Mouse (Mus musculus): ENCODE data around the gene Bub1b. TPM values are rescaled to one million over a fixed set of nuclear protein-coding genes. Genes with fewer than 3 reads are reported as not detected.

Bub1b gene
- polyA plus RNA-seq, 1 experiment from 2014 or later: 11.8 TPM

- 95% methylated on average over 6 of the region's 6 CpGs for WGBS
Measured at GRCm38 (mm10) chr2:118604091-118604490, 6.1 kb downstream of the Bub1b start.

GRCm38 (mm10) chr2:118606032-118606431 is 8.0 kb downstream of the Bub1b start:
- Histone ChIP-seq H3K4me3 (replicated peaks; ENCODE audit: low read length) (no peak overlapping the region), H3K36me3 (replicated peaks; ENCODE audit: control insufficient read depth, insufficient read depth) (no peaks in the 10 kb centered on the region; the same call in 1 of the 2 replicates), H3K9ac (no peak overlapping the region), H3K27ac (no peak overlapping the region), H3K4me1 (replicated peaks; ENCODE audit: control insufficient read depth, insufficient read depth, low read length) (no peaks in the 10 kb centered on the region), H3K27me3 (ENCODE audit: control insufficient read depth, insufficient read depth, low read length) (no peaks in the 10 kb centered on the region), H3K4me2 (replicated peaks) (no peak overlapping the region), H3K9me3 (ENCODE audit: control insufficient read depth, low read length) (no peaks in the 10 kb centered on the region)
- DNase-seq (ENCODE audit: low spot score): no peak
- 83% methylated on average over 2 of the region's 2 CpGs for WGBS
- ATAC-seq (ENCODE audit: low FRiP score): no peak

More at GRCm38 (mm10) chr2:118604091-118604490, 6.1 kb downstream of the Bub1b start:
- Histone ChIP-seq H3K4me1 (replicated peaks; ENCODE audit: control insufficient read depth, insufficient read depth, low read length) (no peaks in the 10 kb centered on the region), H3K9ac (no peak overlapping the region), H3K9me3 (ENCODE audit: control insufficient read depth, low read length) (no peaks in the 10 kb centered on the region), H3K27ac (no peak overlapping the region), H3K27me3 (ENCODE audit: control insufficient read depth, insufficient read depth, low read length) (no peaks in the 10 kb centered on the region), H3K4me2 (replicated peaks) (no peak overlapping the region), H3K4me3 (replicated peaks; ENCODE audit: low read length) (no peak overlapping the region), H3K36me3 (replicated peaks; ENCODE audit: control insufficient read depth, insufficient read depth) (no peaks in the 10 kb centered on the region; the same call in 1 of the 2 replicates)
- no peak for DNase-seq (ENCODE audit: low spot score)
- no peak for ATAC-seq (ENCODE audit: low FRiP score)

- DNase-seq (ENCODE audit: low spot score): no peak
- no peak overlapping the region for H3K27ac ChIP-seq
- 84% methylated on average over 5 of the region's 5 CpGs for WGBS
Measured at GRCm38 (mm10) chr2:118606976-118607375, 9.0 kb downstream of the Bub1b start.

GRCm38 (mm10) chr2:118618013-118618412 is 20.0 kb downstream of the Bub1b start:
- DNase-seq (ENCODE audit: low spot score): no peak
- H3K4me3 ChIP-seq (replicated peaks; ENCODE audit: low read length): no peak overlapping the region
- no peaks in the 10 kb centered on the region for H3K4me1 ChIP-seq (replicated peaks; ENCODE audit: control insufficient read depth, insufficient read depth, low read length)
- H3K9me3 ChIP-seq (ENCODE audit: control insufficient read depth, low read length): no peaks in the 10 kb centered on the region
- no peak for ATAC-seq (ENCODE audit: low FRiP score)
- no peak overlapping the region for H3K4me2 ChIP-seq (replicated peaks)
- no peak overlapping the region for H3K27ac ChIP-seq
- no peaks in the 10 kb centered on the region for H3K27me3 ChIP-seq (ENCODE audit: control insufficient read depth, insufficient read depth, low read length)
- 84% methylated on average over 5 of the region's 5 CpGs for WGBS
- H3K36me3 ChIP-seq (replicated peaks; ENCODE audit: control insufficient read depth, insufficient read depth): peaks cover 8% of the 10 kb centered on the region; the same call in 1 of the 2 replicates
- H3K9ac ChIP-seq: no peak overlapping the region

More at GRCm38 (mm10) chr2:118606976-118607375, 9.0 kb downstream of the Bub1b start:
- no peaks in the 10 kb centered on the region for H3K9me3 ChIP-seq (ENCODE audit: control insufficient read depth, low read length)
- no peaks in the 10 kb centered on the region; the same call in 1 of the 2 replicates for H3K36me3 ChIP-seq (replicated peaks; ENCODE audit: control insufficient read depth, insufficient read depth)
- no peaks in the 10 kb centered on the region for H3K27me3 ChIP-seq (ENCODE audit: control insufficient read depth, insufficient read depth, low read length)
- no peaks in the 10 kb centered on the region for H3K4me1 ChIP-seq (replicated peaks; ENCODE audit: control insufficient read depth, insufficient read depth, low read length)
- H3K4me2 ChIP-seq (replicated peaks): no peak overlapping the region
- ATAC-seq (ENCODE audit: low FRiP score): no peak
- H3K4me3 ChIP-seq (replicated peaks; ENCODE audit: low read length): no peak overlapping the region
- no peak overlapping the region for H3K9ac ChIP-seq

- H3K4me2 ChIP-seq (replicated peaks): no peak overlapping the region
- H3K27ac ChIP-seq: no peak overlapping the region
- no peak overlapping the region for H3K4me3 ChIP-seq (replicated peaks; ENCODE audit: low read length)
- 59% methylated on average over 2 of the region's 2 CpGs for WGBS
- H3K27me3 ChIP-seq (ENCODE audit: control insufficient read depth, insufficient read depth, low read length): no peaks in the 10 kb centered on the region
- H3K4me1 ChIP-seq (replicated peaks; ENCODE audit: control insufficient read depth, insufficient read depth, low read length): no peaks in the 10 kb centered on the region
- peaks cover 8% of the 10 kb centered on the region; the same call in 1 of the 2 replicates for H3K36me3 ChIP-seq (replicated peaks; ENCODE audit: control insufficient read depth, insufficient read depth)
- H3K9ac ChIP-seq: no peak overlapping the region
- DNase-seq (ENCODE audit: low spot score) (no peak), ATAC-seq (ENCODE audit: low FRiP score) (no peak)
- H3K9me3 ChIP-seq (ENCODE audit: control insufficient read depth, low read length): no peaks in the 10 kb centered on the region
Measured at GRCm38 (mm10) chr2:118620101-118620500, 22.1 kb downstream of the Bub1b start.

- H3K36me3 ChIP-seq (replicated peaks; ENCODE audit: control insufficient read depth, insufficient read depth): peaks cover 8% of the 10 kb centered on the region; the same call in 1 of the 2 replicates
- no peak overlapping the region for H3K27ac ChIP-seq
- no peaks in the 10 kb centered on the region for H3K4me1 ChIP-seq (replicated peaks; ENCODE audit: control insufficient read depth, insufficient read depth, low read length)
- no peak overlapping the region for H3K9ac ChIP-seq
- 87% methylated on average over 8 of the region's 8 CpGs for WGBS
- H3K4me3 ChIP-seq (replicated peaks; ENCODE audit: low read length): no peak overlapping the region
- H3K4me2 ChIP-seq (replicated peaks): no peak overlapping the region
- ATAC-seq (ENCODE audit: low FRiP score) (no peak), DNase-seq (ENCODE audit: low spot score) (no peak)
- no peaks in the 10 kb centered on the region for H3K27me3 ChIP-seq (ENCODE audit: control insufficient read depth, insufficient read depth, low read length)
- H3K9me3 ChIP-seq (ENCODE audit: control insufficient read depth, low read length): no peaks in the 10 kb centered on the region
Measured at GRCm38 (mm10) chr2:118620608-118621007, 22.6 kb downstream of the Bub1b start.

GRCm38 (mm10) chr2:118629276-118629675 is 31.3 kb downstream of the Bub1b start:
- H3K27ac ChIP-seq: no peak overlapping the region

GRCm38 (mm10) chr2:118633441-118633840 is 35.4 kb downstream of the Bub1b start:
- no peak overlapping the region for H3K9ac ChIP-seq
- H3K27ac ChIP-seq: no peak overlapping the region
- H3K4me2 ChIP-seq (replicated peaks): no peak overlapping the region
- no peak overlapping the region for H3K4me3 ChIP-seq (replicated peaks; ENCODE audit: low read length)
- 79% methylated on average over 5 of the region's 5 CpGs for WGBS
- DNase-seq (ENCODE audit: low spot score) (no peak), ATAC-seq (ENCODE audit: low FRiP score) (no peak)
- H3K27me3 ChIP-seq (ENCODE audit: control insufficient read depth, insufficient read depth, low read length): no peaks in the 10 kb centered on the region
- H3K9me3 ChIP-seq (ENCODE audit: control insufficient read depth, low read length): no peaks in the 10 kb centered on the region
- H3K4me1 ChIP-seq (replicated peaks; ENCODE audit: control insufficient read depth, insufficient read depth, low read length): no peaks in the 10 kb centered on the region
- H3K36me3 ChIP-seq (replicated peaks; ENCODE audit: control insufficient read depth, insufficient read depth): peaks cover 19% of the 10 kb centered on the region

More at GRCm38 (mm10) chr2:118629276-118629675, 31.3 kb downstream of the Bub1b start:
- 87% methylated on average over 6 of the region's 6 CpGs for WGBS
- Histone ChIP-seq H3K9ac (no peak overlapping the region), H3K27me3 (ENCODE audit: control insufficient read depth, insufficient read depth, low read length) (no peaks in the 10 kb centered on the region), H3K4me1 (replicated peaks; ENCODE audit: control insufficient read depth, insufficient read depth, low read length) (no peaks in the 10 kb centered on the region), H3K4me2 (replicated peaks) (no peak overlapping the region), H3K4me3 (replicated peaks; ENCODE audit: low read length) (no peak overlapping the region), H3K36me3 (replicated peaks; ENCODE audit: control insufficient read depth, insufficient read depth) (peaks cover 13% of the 10 kb centered on the region), H3K9me3 (ENCODE audit: control insufficient read depth, low read length) (no peaks in the 10 kb centered on the region)
- DNase-seq (ENCODE audit: low spot score): no peak
- ATAC-seq (ENCODE audit: low FRiP score): no peak

GRCm38 (mm10) chr2:118637258-118637657 is 39.2 kb downstream of the Bub1b start:
- Histone ChIP-seq H3K4me1 (replicated peaks; ENCODE audit: control insufficient read depth, insufficient read depth, low read length) (no peaks in the 10 kb centered on the region), H3K4me2 (replicated peaks) (no peak overlapping the region), H3K36me3 (replicated peaks; ENCODE audit: control insufficient read depth, insufficient read depth) (peaks cover 13% of the 10 kb centered on the region; the same call in 1 of the 2 replicates), H3K9me3 (ENCODE audit: control insufficient read depth, low read length) (no peaks in the 10 kb centered on the region), H3K4me3 (replicated peaks; ENCODE audit: low read length) (no peak overlapping the region), H3K9ac (no peak overlapping the region), H3K27me3 (ENCODE audit: control insufficient read depth, insufficient read depth, low read length) (no peaks in the 10 kb centered on the region), H3K27ac (no peak overlapping the region)
- WGBS: 74% methylated on average over 5 of the region's 5 CpGs
- ATAC-seq (ENCODE audit: low FRiP score) (no peak), DNase-seq (ENCODE audit: low spot score) (no peak)

Data from hindbrain, embryonic 14.5 days (tissue).